Mouse (Mus musculus) embryonic facial prominence, embryonic 12.5 days (tissue): ENCODE measurements at regions not wholly inside any gene's neighbourhood (a gene's known extent, or its start where the extent isn't known, plus 50 kb on each side); places are given as distances from the start of the nearest gene placed in this dataset.

ENCODE experiments used
- ATAC-seq: fragments of 200-750 bp; cut with Nextera tagmentation; 2 replicates; pipeline ENCODE4 v1.8.0; 2017; ENCODE audit not compliant: insufficient number of reproducible peaks, insufficient read depth, low FRiP score, low TSS enrichment
- H3K27ac ChIP-seq: fragments of 300-500 bp; sonication (generic); 2 replicates; pipeline ENCODE4 v1.5.1; 2016; ENCODE audit warnings: mild to moderate bottlenecking
- H3K27me3 ChIP-seq: fragments of 300-500 bp; sonication (generic); 2 replicates; pipeline ENCODE4 v1.6.1; 2016; ENCODE audit warnings: mild to moderate bottlenecking, moderate library complexity
- H3K36me3 ChIP-seq: fragments of 300-500 bp; sonication (generic); 2 replicates; pipeline ENCODE4 v1.6.1; 2016; ENCODE audit warnings: mild to moderate bottlenecking
- H3K4me1 ChIP-seq: fragments of 300-500 bp; sonication (generic); 2 replicates; pipeline ENCODE4 v1.6.1; 2016
- H3K4me2 ChIP-seq: fragments of 300-500 bp; sonication (generic); replicated peaks from 2 replicates; pipeline ENCODE4 v1.6.1; 2016; ENCODE audit warnings: mild to moderate bottlenecking, moderate library complexity
- H3K4me3 ChIP-seq: fragments of 300-500 bp; sonication (generic); 2 replicates; pipeline ENCODE4 v1.5.1; 2016; ENCODE audit warnings: mild to moderate bottlenecking
- H3K9ac ChIP-seq: fragments of 300-500 bp; sonication (generic); 2 replicates; pipeline ENCODE4 v1.6.1; 2016; ENCODE audit warnings: mild to moderate bottlenecking, moderate library complexity
- H3K9me3 ChIP-seq: fragments of 300-500 bp; sonication (generic); 2 replicates; pipeline ENCODE4 v1.6.1; 2016; ENCODE audit warnings: mild to moderate bottlenecking, moderate library complexity
- WGBS: fragments of 180-500 bp; shearing (Covaris S2); methylation state at CpG from one replicate; pipeline ENCODE4 v1.1.7; 2016; 5-methylcytosine and 5-hydroxymethylcytosine counted together

DNA sequence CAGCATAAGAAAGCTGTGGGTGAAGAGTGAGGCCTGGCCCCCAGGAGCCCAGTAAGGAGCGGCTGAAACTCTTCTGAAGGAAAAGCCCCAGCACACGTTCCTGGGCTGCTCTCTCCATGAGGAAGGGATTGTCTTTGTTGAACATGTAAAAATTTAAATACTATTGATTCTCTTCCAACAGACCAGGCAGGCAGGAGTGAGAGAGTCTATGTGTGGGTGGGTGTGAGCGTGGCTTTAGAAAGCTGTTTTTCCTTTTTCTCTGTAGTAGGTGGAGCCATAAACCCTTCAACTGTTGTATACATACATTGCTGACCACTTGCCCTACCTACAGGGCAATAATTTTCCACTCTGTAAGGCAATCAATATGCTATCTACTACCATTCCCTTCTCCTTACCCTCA is 87.6 kb upstream of the Arid1b start:
- H3K4me2 ChIP-seq, result no peak overlapping the region
- peaks cover 3% of the 10 kb centered on the region; the same call in 1 of the 2 replicates for H3K4me1 ChIP-seq
- H3K9ac ChIP-seq, result no peak overlapping the region
- no peaks in the 10 kb centered on the region for H3K27me3 ChIP-seq
- 53% methylated on average over 3 of the region's 3 CpGs for WGBS
- peak overlapping the region; percentile 98; the same call in 1 of the 2 replicates for H3K27ac ChIP-seq
- no peaks in the 10 kb centered on the region for H3K9me3 ChIP-seq
- no peaks in the 10 kb centered on the region for H3K36me3 ChIP-seq
- no peak overlapping the region for H3K4me3 ChIP-seq
- ATAC-seq, result no peak

DNA sequence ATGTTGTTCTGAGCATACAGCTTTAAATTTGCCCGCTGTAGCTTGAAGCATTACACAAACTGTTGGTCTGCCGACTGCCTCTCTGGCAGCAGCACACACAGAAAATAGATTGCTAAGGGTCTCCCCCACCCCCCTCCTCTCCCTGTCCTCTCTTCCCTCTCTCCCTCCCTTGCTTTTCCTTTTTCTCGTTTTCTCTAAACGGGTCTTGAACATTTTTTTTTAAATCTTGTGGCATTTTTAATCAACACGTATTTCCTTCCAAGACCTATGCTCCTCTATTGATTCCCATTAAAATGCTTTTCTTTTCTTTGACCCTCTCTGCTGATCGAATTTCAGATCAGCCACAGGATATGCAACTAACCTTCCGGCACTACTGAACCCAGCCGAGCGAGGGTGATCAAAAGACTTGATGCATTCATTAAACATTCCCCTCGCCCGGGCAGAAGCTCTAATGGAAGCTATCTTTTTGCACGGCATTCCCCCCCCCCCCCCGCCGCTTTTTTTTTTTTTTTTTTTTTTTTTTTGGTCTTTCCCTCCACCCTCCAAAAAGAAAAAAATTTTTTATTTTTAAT is 86.9 kb upstream of the Arid1b start:
- H3K27ac ChIP-seq, result peak overlapping the region; percentile 98
- H3K9me3 ChIP-seq, result no peaks in the 10 kb centered on the region
- H3K36me3 ChIP-seq, result no peaks in the 10 kb centered on the region
- peak overlapping the region; percentile 39 for H3K4me3 ChIP-seq
- ATAC-seq, result peak; percentile 64; the same call in 1 of the 2 replicates
- peaks cover 3% of the 10 kb centered on the region; the same call in 1 of the 2 replicates for H3K4me1 ChIP-seq
- no peaks in the 10 kb centered on the region for H3K27me3 ChIP-seq
- peak overlapping the region; percentile 63 for H3K4me2 ChIP-seq
- H3K9ac ChIP-seq, result 0 out of 2 replicates have a peak overlapping the region, but pooled peaks have one; percentile 27
- 0% methylated on average over 12 of the region's 14 CpGs for WGBS

DNA sequence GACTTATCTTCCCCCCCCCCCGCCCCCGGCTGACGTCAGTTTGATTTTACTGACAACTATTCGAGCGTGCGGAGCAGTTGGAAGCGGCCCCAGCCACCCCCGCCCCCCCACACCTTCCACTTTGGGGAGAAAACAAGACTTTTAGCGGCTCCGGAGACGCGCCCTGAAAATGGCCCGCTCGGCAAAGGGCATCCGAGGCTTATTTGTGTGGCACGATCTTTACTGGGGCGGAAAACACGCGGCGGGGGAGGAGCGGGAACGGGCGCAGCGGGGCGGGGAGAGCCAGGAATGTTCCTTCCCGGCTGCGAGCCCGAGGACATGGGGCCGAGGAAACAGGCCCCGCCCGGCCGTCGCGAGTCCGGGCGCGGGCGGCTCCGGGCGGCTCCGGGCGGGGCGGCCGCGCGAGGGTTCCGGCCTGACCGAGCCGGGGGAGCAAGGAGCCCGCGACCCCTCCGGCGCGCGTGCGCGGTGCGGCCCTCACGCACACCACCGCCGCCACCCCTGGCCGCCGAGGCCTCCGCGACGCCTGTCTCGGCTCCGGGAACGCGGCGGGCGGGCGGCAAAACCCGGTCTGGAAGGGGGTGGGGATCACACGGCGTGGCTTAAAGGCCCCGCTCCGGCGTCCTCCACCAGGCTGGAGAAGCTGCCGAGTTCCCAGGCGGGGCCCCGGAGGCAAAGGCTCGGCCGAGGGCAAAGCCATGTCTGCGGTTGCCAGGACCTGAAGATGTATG is 86.1 kb upstream of the Arid1b start:
- Histone ChIP-seq H3K27me3 (no peaks in the 10 kb centered on the region), H3K36me3 (no peaks in the 10 kb centered on the region), H3K9me3 (no peaks in the 10 kb centered on the region), H3K27ac (peak overlapping the region; percentile 98), H3K9ac (peak overlapping the region; percentile 68), H3K4me3 (peak overlapping the region; percentile 39), H3K4me1 (peaks cover 3% of the 10 kb centered on the region; the same call in 1 of the 2 replicates), H3K4me2 (peak overlapping the region; percentile 63)
- peak; percentile 94 for ATAC-seq
- under 1% methylated on average over 81 of the region's 85 CpGs for WGBS

DNA sequence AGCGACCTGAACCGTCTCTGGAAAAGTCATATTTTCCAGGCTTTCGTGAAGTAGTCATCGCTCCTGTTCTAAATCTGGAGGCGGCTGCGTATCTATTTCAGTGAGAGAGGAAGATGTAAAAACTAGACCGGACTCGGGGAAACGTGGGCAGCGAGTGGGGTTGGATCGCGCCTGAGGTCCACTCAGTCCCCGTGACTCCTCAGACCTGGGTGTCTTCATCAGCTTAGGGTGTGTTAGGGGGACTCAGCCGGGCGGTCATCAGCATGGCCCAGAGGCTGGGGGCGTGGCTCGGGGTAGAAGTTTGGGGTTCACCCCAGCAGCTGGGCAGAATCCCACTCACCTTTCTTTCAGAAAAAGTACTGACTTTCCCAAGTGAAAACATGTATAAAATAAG is 85.6 kb upstream of the Arid1b start:
- H3K9me3 ChIP-seq, result no peaks in the 10 kb centered on the region
- 2% methylated on average over 17 of the region's 17 CpGs for WGBS
- H3K9ac ChIP-seq, result peak overlapping the region; percentile 68
- H3K4me2 ChIP-seq, result peak overlapping the region; percentile 63
- peak overlapping the region; percentile 98 for H3K27ac ChIP-seq
- H3K36me3 ChIP-seq, result no peaks in the 10 kb centered on the region
- peak overlapping the region; percentile 39 for H3K4me3 ChIP-seq
- no peaks in the 10 kb centered on the region for H3K27me3 ChIP-seq
- peaks cover 3% of the 10 kb centered on the region; the same call in 1 of the 2 replicates for H3K4me1 ChIP-seq
- peak; percentile 53; the same call in 1 of the 2 replicates for ATAC-seq

DNA sequence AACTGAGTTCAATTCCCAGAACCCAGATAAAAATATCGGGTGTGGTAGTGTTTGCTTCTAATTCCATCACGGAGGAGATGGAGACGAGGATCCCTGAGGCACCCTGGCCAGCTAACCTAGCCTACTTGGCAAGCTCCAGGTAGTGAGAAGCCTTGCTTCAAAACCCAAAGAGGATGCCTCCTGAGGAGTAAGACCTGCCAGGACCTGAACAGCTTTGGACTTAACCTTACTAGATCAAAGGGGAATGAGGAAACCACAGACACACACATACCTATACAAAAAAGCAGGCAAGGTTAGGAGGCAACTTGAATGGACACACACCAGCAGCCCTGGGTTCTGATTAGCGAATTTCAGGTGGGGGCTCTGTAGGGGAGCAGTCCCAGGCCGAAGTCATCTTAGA is 84.0 kb upstream of the Arid1b start:
- H3K27me3 ChIP-seq, result no peaks in the 10 kb centered on the region
- no peak overlapping the region for H3K27ac ChIP-seq
- H3K4me3 ChIP-seq, result no peak overlapping the region
- peaks cover 3% of the 10 kb centered on the region; the same call in 1 of the 2 replicates for H3K4me1 ChIP-seq
- no peaks in the 10 kb centered on the region for H3K9me3 ChIP-seq
- 89% methylated on average over 5 of the region's 5 CpGs for WGBS
- ATAC-seq, result no peak
- no peak overlapping the region for H3K9ac ChIP-seq
- H3K36me3 ChIP-seq, result no peaks in the 10 kb centered on the region
- no peak overlapping the region for H3K4me2 ChIP-seq

DNA sequence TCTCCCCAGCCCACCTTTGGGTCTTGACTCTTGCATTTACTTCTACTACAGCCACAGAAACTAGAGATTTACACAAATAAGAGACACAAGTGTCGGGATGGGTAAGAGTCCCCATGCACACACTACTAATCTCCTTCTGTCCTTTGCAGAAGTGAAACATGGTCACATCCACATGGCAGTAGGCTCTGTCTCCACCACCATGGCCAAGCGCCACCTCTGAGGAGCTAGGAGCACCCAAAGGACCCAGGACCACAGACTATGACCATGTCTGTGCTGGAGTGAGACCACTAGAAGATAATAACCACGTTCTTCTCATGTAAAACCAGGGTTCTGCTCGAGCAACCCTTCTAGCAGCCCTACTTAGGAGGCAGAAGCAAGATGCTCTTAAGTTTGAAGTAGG is 81.1 kb upstream of the Arid1b start:
- 86% methylated on average over 4 of the region's 4 CpGs for WGBS

DNA sequence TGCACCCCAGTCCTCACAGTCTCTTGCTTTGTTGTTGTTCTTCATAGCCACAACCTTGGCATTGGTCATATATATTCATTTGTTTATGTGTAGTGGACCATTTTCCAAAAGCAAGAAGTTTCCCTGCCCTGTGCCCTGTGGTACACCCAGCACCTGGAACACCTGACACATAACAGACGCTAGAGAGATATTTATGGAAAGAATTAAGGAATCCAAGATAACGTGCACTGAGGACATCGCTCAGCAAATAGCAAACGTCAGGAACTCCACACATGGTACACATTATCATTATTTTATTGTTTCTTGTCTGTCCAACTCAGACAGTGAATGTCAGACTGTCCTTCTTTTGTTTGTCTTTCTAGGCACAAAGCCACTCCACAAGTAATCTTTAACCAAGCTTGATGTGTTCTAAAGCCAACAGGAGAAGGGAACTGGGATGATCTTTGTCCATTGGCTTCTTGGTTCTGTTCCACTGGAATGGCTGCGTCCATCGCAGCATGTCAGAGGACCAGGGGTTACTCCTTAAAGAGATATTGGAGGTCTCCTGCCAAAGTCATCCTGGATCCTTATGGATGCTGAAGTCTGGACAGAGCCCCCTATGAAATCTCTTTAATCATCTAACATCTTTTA is 74.2 kb upstream of the Arid1b start:
- Histone ChIP-seq H3K36me3 (no peaks in the 10 kb centered on the region), H3K27ac (no peak overlapping the region), H3K27me3 (no peaks in the 10 kb centered on the region), H3K4me2 (no peak overlapping the region), H3K4me1 (no peaks in the 10 kb centered on the region), H3K4me3 (no peak overlapping the region), H3K9ac (no peak overlapping the region), H3K9me3 (no peaks in the 10 kb centered on the region)
- no peak for ATAC-seq
- 73% methylated on average over 6 of the region's 6 CpGs for whole genome bisulfite sequencing

More for the DNA sequence above, 81.1 kb upstream of the Arid1b start:
- no peak for ATAC-seq
- Histone ChIP-seq H3K27me3 (no peaks in the 10 kb centered on the region), H3K9ac (no peak overlapping the region), H3K36me3 (no peaks in the 10 kb centered on the region), H3K4me3 (no peak overlapping the region), H3K4me2 (no peak overlapping the region), H3K9me3 (no peaks in the 10 kb centered on the region), H3K4me1 (no peaks in the 10 kb centered on the region), H3K27ac (no peak overlapping the region)

DNA sequence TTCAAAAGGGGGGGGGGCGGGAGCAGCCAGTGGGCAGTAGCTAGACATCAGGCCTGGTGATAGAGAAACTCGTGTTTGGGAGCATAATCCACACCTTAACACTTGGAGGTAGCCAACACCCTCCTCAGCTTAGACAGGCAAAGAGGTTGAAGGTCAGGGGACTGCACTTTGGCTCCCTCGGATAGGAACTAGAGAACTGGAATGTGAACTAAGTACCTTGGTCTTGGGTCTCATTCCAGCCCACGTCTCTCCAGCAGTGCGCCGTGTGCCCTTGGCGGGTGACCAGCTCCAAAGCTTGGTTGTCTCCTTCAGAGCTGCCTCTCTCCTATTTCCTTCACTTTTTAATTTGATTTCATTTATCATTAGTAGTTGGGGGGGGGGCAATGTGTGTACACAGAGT is 73.0 kb upstream of the Arid1b start:
- ATAC-seq, result no peak
- no peaks in the 10 kb centered on the region for H3K27me3 ChIP-seq

DNA sequence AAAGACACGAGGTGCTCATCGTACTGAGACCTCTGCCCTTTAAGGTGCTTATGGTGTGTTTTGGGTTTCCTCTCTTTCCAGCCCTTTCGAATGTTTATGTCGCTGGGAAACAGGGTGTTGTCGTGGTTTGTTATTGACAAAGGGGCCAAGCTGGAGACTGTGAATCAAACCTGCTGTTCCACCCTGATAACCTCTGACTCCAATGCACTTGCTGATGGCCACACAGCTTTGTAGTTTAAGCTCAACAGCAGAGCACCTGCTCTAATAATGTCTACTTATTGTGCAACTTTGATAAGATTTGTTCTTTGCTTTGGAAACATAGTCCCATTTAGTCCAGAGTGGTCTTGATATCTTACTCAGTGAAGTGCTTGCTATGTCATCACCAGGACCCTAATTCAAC is 65.5 kb upstream of the Arid1b start:
- no peak for ATAC-seq
- Histone ChIP-seq H3K27me3 (no peaks in the 10 kb centered on the region), H3K36me3 (no peaks in the 10 kb centered on the region), H3K4me1 (no peaks in the 10 kb centered on the region), H3K9ac (no peak overlapping the region), H3K9me3 (no peaks in the 10 kb centered on the region), H3K4me3 (no peak overlapping the region), H3K27ac (no peak overlapping the region), H3K4me2 (no peak overlapping the region)
- WGBS, result 75% methylated on average over 5 of the region's 5 CpGs

More for the DNA sequence above, 73.0 kb upstream of the Arid1b start:
- Histone ChIP-seq H3K4me3 (no peak overlapping the region), H3K4me1 (no peaks in the 10 kb centered on the region), H3K9ac (no peak overlapping the region), H3K27ac (no peak overlapping the region), H3K36me3 (no peaks in the 10 kb centered on the region), H3K4me2 (no peak overlapping the region), H3K9me3 (no peaks in the 10 kb centered on the region)
- 83% methylated on average over 7 of the region's 7 CpGs for WGBS

DNA sequence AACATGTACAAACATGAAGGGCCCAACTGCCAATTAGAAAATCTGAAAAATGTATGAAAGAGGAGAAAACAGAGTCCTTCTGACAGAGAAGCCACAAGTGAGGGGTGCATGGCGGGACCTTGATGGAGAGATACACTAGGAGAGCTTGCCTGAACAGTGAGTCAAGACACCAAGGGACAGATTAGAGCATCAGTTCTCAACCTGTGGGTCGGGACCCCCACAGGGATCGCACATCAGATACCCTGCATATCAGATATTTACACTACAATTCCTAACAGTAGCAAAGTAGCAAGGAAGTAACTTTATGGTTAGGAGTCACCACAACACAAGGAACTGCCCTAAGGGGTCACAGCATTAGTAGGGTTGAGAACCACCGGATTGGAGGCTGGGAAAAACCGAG is 58.9 kb upstream of the Arid1b start:
- Histone ChIP-seq H3K4me3 (no peak overlapping the region), H3K36me3 (no peaks in the 10 kb centered on the region), H3K4me2 (no peak overlapping the region), H3K27ac (no peak overlapping the region), H3K4me1 (no peaks in the 10 kb centered on the region), H3K9me3 (no peaks in the 10 kb centered on the region), H3K9ac (no peak overlapping the region), H3K27me3 (no peaks in the 10 kb centered on the region)
- ATAC-seq, result no peak
- 84% methylated on average over 5 of the region's 5 CpGs for WGBS

DNA sequence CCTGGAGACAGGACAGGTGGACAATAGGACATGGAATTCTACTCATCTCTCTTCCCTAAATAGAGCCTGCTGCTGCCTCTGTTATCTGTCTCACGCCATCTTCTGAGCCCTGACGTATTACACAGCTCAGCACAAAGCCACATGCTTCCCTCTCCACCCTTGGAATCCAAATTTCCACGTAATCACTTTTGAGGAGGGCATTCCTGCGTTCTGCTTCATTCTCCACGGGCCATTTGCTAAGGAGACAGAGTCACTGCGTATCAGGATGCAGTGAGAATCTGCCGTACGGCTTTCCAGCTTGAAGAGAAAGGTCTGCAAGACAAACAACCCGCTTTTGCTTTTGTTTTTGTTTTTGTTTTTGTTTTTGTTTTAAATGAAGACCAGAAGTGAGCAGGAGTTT is 53.5 kb upstream of the Arid1b start:
- H3K4me2 ChIP-seq, result no peak overlapping the region
- no peak overlapping the region for H3K9ac ChIP-seq
- no peaks in the 10 kb centered on the region for H3K27me3 ChIP-seq
- H3K36me3 ChIP-seq, result no peaks in the 10 kb centered on the region
- H3K4me1 ChIP-seq, result peaks cover 5% of the 10 kb centered on the region
- 54% methylated on average over 9 of the region's 9 CpGs for WGBS
- ATAC-seq, result no peak
- H3K27ac ChIP-seq, result no peak overlapping the region
- no peaks in the 10 kb centered on the region for H3K9me3 ChIP-seq
- no peak overlapping the region for H3K4me3 ChIP-seq

DNA sequence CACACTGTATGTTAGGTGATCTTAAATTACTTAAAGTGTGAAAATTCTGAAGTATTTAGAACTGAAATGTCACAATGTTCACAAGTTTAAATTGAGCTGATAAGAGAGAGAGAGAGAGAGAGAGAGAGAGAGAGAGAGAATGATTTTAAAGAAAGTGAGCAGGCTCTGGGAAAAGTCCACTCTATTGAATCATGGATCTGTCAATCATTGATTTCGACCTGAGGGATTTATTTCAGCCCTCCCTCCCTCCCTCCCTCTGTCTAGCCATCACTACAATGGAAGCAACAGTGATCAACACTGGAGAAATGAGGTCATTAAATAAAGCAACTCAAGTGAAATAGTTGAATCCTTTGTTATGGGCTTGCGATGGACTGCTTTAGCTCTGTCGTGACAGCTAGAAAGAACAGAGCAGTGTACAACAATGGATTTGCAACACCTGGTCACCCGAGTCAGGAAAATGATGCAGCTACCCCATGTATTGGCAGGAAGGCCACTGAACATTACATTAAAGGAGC is 52.8 kb upstream of the Arid1b start:
- no peak overlapping the region for H3K4me3 ChIP-seq
- H3K27ac ChIP-seq, result no peak overlapping the region
- no peak overlapping the region for H3K9ac ChIP-seq
- peaks cover 12% of the 10 kb centered on the region for H3K4me1 ChIP-seq
- H3K4me2 ChIP-seq, result no peak overlapping the region
- no peaks in the 10 kb centered on the region for H3K27me3 ChIP-seq
- no peak for ATAC-seq
- no peaks in the 10 kb centered on the region for H3K36me3 ChIP-seq
- WGBS, result 69% methylated on average over 4 of the region's 4 CpGs
- no peaks in the 10 kb centered on the region for H3K9me3 ChIP-seq
